Mouse (Mus musculus) kidney, adult 2 months (tissue): ENCODE results near the gene Acad10. TPM values are rescaled to one million over a fixed set of nuclear protein-coding genes. Genes with fewer than 3 reads are reported as not detected.
"Not testable (repeated sequence)": the region's sequence is repeated elsewhere in the genome, so short reads cannot be mapped to it uniquely, and the experiment has no call there.

Experiments
- DNase-seq: peaks from one replicate; pipeline ENCODE4 v3.0.0; 2021
- H3K27ac ChIP-seq: fragments of 200-500 bp; 2 replicates; pipeline ENCODE4 v1.5.1; 2012; ENCODE audit warnings: low read depth, low read length, control low read depth, inconsistent platforms; ENCODE audit not compliant: insufficient read depth
- H3K27me3 ChIP-seq: fragments of 200-500 bp; replicated peaks from 2 replicates; pipeline ENCODE4 v1.6.1; 2012; ENCODE audit warnings: mild to moderate bottlenecking, moderate library complexity, low read length, inconsistent platforms; ENCODE audit not compliant: control insufficient read depth, insufficient read depth
- H3K36me3 ChIP-seq: fragments of 200-500 bp; 2 replicates; pipeline ENCODE4 v1.6.1; 2012; ENCODE audit warnings: mild to moderate bottlenecking, moderate library complexity, low read length, inconsistent platforms; ENCODE audit not compliant: control insufficient read depth, insufficient read depth
- H3K4me1 ChIP-seq: fragments of 200-500 bp; 2 replicates; pipeline ENCODE4 v1.6.1; 2011; ENCODE audit warnings: low read length; ENCODE audit not compliant: control insufficient read depth, insufficient read depth
- H3K4me3 ChIP-seq: fragments of 200-500 bp; 2 replicates; pipeline ENCODE4 v1.5.1; 2011; ENCODE audit warnings: mild to moderate bottlenecking, low read depth, low read length, control low read depth; ENCODE audit not compliant: insufficient read depth
- CTCF ChIP-seq: fragments of 200-500 bp; conservative IDR thresholded peaks from 2 replicates; pipeline ENCODE4 v1.5.1; 2011; ENCODE audit warnings: low read depth, mild to moderate bottlenecking, control low read depth, low read length, moderate library complexity, mixed read lengths; ENCODE audit not compliant: insufficient read depth, insufficient read length
- POLR2A ChIP-seq: fragments of 200-500 bp; IDR thresholded peaks from one replicate; pipeline ENCODE4 v1.6.1; 2011; ENCODE audit warnings: low read depth, low read length, control low read depth
- WGBS: fragments of 180-500 bp; shearing (Covaris S2); methylation state at CpG from one replicate; pipeline ENCODE4 v1.1.7; 2018; 5-methylcytosine and 5-hydroxymethylcytosine counted together
- polyA plus RNA-seq: library from polyadenylated mRNA; depleted of rRNA; stranded (reverse); fragments of >200 nt; gene quantifications from 2 replicates; pipeline ENCODE4 v1.2.3, GENCODE M21; 2012

Gene Acad10
- polyA plus RNA-seq, 1 experiment: 55.9 TPM

GRCm38 (mm10) chr5:121660897-121661254, 562 bp upstream of the Acad10 start:
- under 1% methylated on average over 26 of the region's 26 CpGs for WGBS
- TF ChIP-seq POLR2A: no peak
- TF ChIP-seq CTCF: no peak
- H3K4me1 ChIP-seq: peaks cover 12% of the 10 kb centered on the region; the same call in 1 of the 2 replicates
- peak overlapping the region; percentile 61 for H3K4me3 ChIP-seq
- peak overlapping the region; percentile 79 for H3K27ac ChIP-seq
- H3K36me3 ChIP-seq: peaks cover 3% of the 10 kb centered on the region
- no peaks in the 10 kb centered on the region for H3K27me3 ChIP-seq
- DNase-seq: no peak

GRCm38 (mm10) chr5:121657656-121658055, 2.7 kb downstream of the Acad10 start:
- WGBS: 65% methylated on average over 6 of the region's 6 CpGs
- H3K27ac ChIP-seq, H3K4me1 ChIP-seq, H3K36me3 ChIP-seq, H3K27me3 ChIP-seq, H3K4me3 ChIP-seq: not testable (repeated sequence)
- DNase-seq: peak; percentile 60

- H3K4me3 ChIP-seq, H3K36me3 ChIP-seq, H3K27me3 ChIP-seq, H3K4me1 ChIP-seq: not testable (repeated sequence)
- peak; percentile 61 for DNase-seq
- 51% methylated on average over 6 of the region's 6 CpGs for WGBS
- H3K27ac ChIP-seq: peak overlapping the region; percentile 28; the same call in 1 of the 2 replicates
Observed at GRCm38 (mm10) chr5:121656866-121657265, 3.4 kb downstream of the Acad10 start.

- no peak for TF ChIP-seq CTCF
- no peak for TF ChIP-seq POLR2A
- 55% methylated on average over 4 of the region's 4 CpGs for WGBS
- peak; percentile 67 for DNase-seq
Observed at GRCm38 (mm10) chr5:121654526-121654925, 5.8 kb downstream of the Acad10 start.

GRCm38 (mm10) chr5:121649134-121649533, 11.2 kb downstream of the Acad10 start:
- DNase-seq: no peak
- no peak overlapping the region for H3K27ac ChIP-seq
- no peaks in the 10 kb centered on the region for H3K27me3 ChIP-seq
- no peak for TF ChIP-seq POLR2A
- no peak for TF ChIP-seq CTCF
- H3K36me3 ChIP-seq: no peaks in the 10 kb centered on the region; the same call in 1 of the 2 replicates
- whole genome bisulfite sequencing: 58% methylated on average over 7 of the region's 7 CpGs
- H3K4me3 ChIP-seq: no peak overlapping the region
- no peaks in the 10 kb centered on the region for H3K4me1 ChIP-seq

More at GRCm38 (mm10) chr5:121654526-121654925, 5.8 kb downstream of the Acad10 start:
- peaks cover 4% of the 10 kb centered on the region; the same call in 1 of the 2 replicates for H3K4me1 ChIP-seq
- H3K36me3 ChIP-seq: no peaks in the 10 kb centered on the region
- H3K27ac ChIP-seq: peak overlapping the region; percentile 81
- H3K4me3 ChIP-seq: no peak overlapping the region
- no peaks in the 10 kb centered on the region for H3K27me3 ChIP-seq

- no peaks in the 10 kb centered on the region for H3K27me3 ChIP-seq
- 90% methylated on average over 9 of the region's 9 CpGs for WGBS
- H3K27ac ChIP-seq: no peak overlapping the region
- H3K4me3 ChIP-seq: no peak overlapping the region
- no peak for DNase-seq
- TF ChIP-seq CTCF: no peak
- no peak for TF ChIP-seq POLR2A
- H3K36me3 ChIP-seq: no peaks in the 10 kb centered on the region
- no peaks in the 10 kb centered on the region for H3K4me1 ChIP-seq
Observed at GRCm38 (mm10) chr5:121639601-121640000, 20.7 kb downstream of the Acad10 start.

GRCm38 (mm10) chr5:121637296-121637695, 23.0 kb downstream of the Acad10 start:
- Histone ChIP-seq H3K27ac (no peak overlapping the region), H3K4me3 (no peak overlapping the region), H3K27me3 (no peaks in the 10 kb centered on the region), H3K4me1 (no peaks in the 10 kb centered on the region), H3K36me3 (no peaks in the 10 kb centered on the region)
- no peak for TF ChIP-seq POLR2A
- WGBS: 86% methylated on average over 6 of the region's 6 CpGs
- DNase-seq: no peak

GRCm38 (mm10) chr5:121634668-121635067, 25.6 kb downstream of the Acad10 start:
- WGBS: 88% methylated on average over 5 of the region's 5 CpGs
- DNase-seq: no peak
- Histone ChIP-seq H3K4me1 (no peaks in the 10 kb centered on the region), H3K27me3 (no peaks in the 10 kb centered on the region), H3K36me3 (no peaks in the 10 kb centered on the region), H3K4me3 (no peak overlapping the region), H3K27ac (no peak overlapping the region)
- TF ChIP-seq POLR2A (no peak), CTCF (no peak)
